Mouse (Mus musculus) lung, postnatal 0 days (tissue): ENCODE data around the gene Mef2d. TPM values are rescaled to one million over a fixed set of nuclear protein-coding genes. Genes with fewer than 3 reads are reported as not detected.
A peak's percentile ranks its signal among the peaks of the same experiment; 100 is the strongest.

Source experiments
- ATAC-seq: fragments of 200-750 bp; cut with Nextera tagmentation; 2 replicates; pipeline ENCODE4 v1.8.0; 2017; ENCODE audit warnings: moderate library complexity
- DNase-seq: peaks from one replicate; pipeline ENCODE4 v3.0.0-alpha.2; 2016; ENCODE audit warnings: low spot score
- H3K27ac ChIP-seq: fragments of 300-500 bp; sonication (generic); 2 replicates; pipeline ENCODE4 v1.5.1; 2014; ENCODE audit warnings: antibody characterized with exemption, mild to moderate bottlenecking, low read length, mixed read lengths
- H3K27me3 ChIP-seq: fragments of 300-500 bp; sonication (generic); replicated peaks from 2 replicates; pipeline ENCODE4 v1.6.1; 2014; ENCODE audit warnings: low read length, mixed read lengths; ENCODE audit not compliant: insufficient read depth
- H3K36me3 ChIP-seq: fragments of 300-500 bp; sonication (generic); 2 replicates; pipeline ENCODE4 v1.6.1; 2014; ENCODE audit warnings: low read length, mixed read lengths; ENCODE audit not compliant: insufficient read depth
- H3K4me1 ChIP-seq: fragments of 300-500 bp; sonication (generic); 2 replicates; pipeline ENCODE4 v1.6.1; 2014; ENCODE audit warnings: antibody characterized with exemption, low read depth, low read length, mixed read lengths; ENCODE audit not compliant: insufficient read depth
- H3K4me2 ChIP-seq: fragments of 300-500 bp; sonication (generic); replicated peaks from 2 replicates; pipeline ENCODE4 v1.6.1; 2014; ENCODE audit warnings: low read depth, mild to moderate bottlenecking, low read length, moderate library complexity, mixed read lengths
- H3K4me3 ChIP-seq: fragments of 300-500 bp; sonication (generic); 2 replicates; pipeline ENCODE4 v1.5.1; 2014; ENCODE audit warnings: low read depth, low read length
- H3K9ac ChIP-seq: fragments of 300-500 bp; sonication (generic); replicated peaks from 2 replicates; pipeline ENCODE4 v1.6.1; 2014; ENCODE audit warnings: low read depth, mild to moderate bottlenecking
- H3K9me3 ChIP-seq: fragments of 300-500 bp; sonication (generic); 2 replicates; pipeline ENCODE4 v1.6.1; 2016; ENCODE audit warnings: low read length, mixed read lengths
- CTCF ChIP-seq: IDR thresholded peaks from 2 replicates; pipeline ENCODE4 v1.5.1; 2016; ENCODE audit warnings: antibody characterized with exemption, mild to moderate bottlenecking
- EP300 ChIP-seq: IDR thresholded peaks from 2 replicates; pipeline ENCODE4 v1.6.1; 2016; ENCODE audit warnings: antibody characterized with exemption, mild to moderate bottlenecking, control low read depth
- WGBS: fragments of 180-500 bp; shearing (Covaris S2); extraction: QIAGEN DNeasy Blood & Tissue Kit; methylation state at CpG from one replicate; pipeline ENCODE4 v1.1.7; 2014; 5-methylcytosine and 5-hydroxymethylcytosine counted together
- polyA plus RNA-seq: library from polyadenylated mRNA; unstranded; fragments of >200 nt; fragmentation: Nextera tagmentation; extraction: Ambion mirVana; gene quantifications from 2 replicates; pipeline ENCODE4 v1.2.1, GENCODE M21; 2015

The Mef2d gene
- polyA plus RNA-seq, 1 experiment from 2014 or later, result 15.4 TPM

- WGBS, result under 1% methylated on average over 47 of the region's 48 CpGs
- Histone ChIP-seq H3K27ac (no peak overlapping the region), H3K27me3 (peaks cover 79% of the 10 kb centered on the region), H3K9ac (no peak overlapping the region), H3K36me3 (no peaks in the 10 kb centered on the region), H3K4me3 (peak overlapping the region; percentile 32), H3K9me3 (no peaks in the 10 kb centered on the region), H3K4me1 (peaks cover 11% of the 10 kb centered on the region), H3K4me2 (peak overlapping the region; percentile 52)
- no peak for DNase-seq
- peak; percentile 41; the same call in 1 of the 2 replicates for ATAC-seq
- TF ChIP-seq CTCF, result no peak
- no peak for TF ChIP-seq EP300
Measured at GRCm38 (mm10) chr3:88214971-88215552, 72.9 kb downstream of the Mef2d start.

DNA sequence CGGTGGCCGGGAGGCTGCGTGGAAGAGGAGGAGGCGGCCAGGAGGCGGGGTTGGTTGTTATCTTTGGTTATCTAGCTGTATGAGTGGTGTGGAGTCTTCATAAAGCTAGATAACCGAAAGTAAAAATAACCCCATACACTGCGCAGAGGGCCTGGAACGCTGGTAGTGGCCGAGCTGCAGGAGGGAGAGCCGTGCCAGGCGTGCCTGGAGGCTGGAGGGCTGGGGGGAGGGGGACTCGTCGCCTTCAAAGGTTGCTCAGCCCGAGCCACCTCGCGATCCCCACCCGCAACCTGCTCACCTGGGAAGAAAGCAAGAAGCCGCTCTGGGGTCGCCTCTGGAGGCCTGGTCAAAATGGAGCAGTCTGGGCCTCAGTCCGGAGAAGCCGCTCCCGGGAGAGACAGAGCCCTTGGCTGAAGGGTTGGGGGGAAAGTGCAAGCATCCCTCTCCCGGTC, 73.4 kb downstream of the Mef2d start:
- Histone ChIP-seq H3K27ac (no peak overlapping the region), H3K36me3 (no peaks in the 10 kb centered on the region), H3K4me1 (peaks cover 11% of the 10 kb centered on the region), H3K9ac (no peak overlapping the region), H3K9me3 (no peaks in the 10 kb centered on the region), H3K4me2 (peak overlapping the region; percentile 52), H3K27me3 (peaks cover 79% of the 10 kb centered on the region), H3K4me3 (peak overlapping the region; percentile 32)
- ATAC-seq (no peak), DNase-seq (no peak)
- WGBS, result 3% methylated on average over 23 of the region's 23 CpGs
- TF ChIP-seq EP300 (no peak), CTCF (no peak)

- Histone ChIP-seq H3K27ac (no peak overlapping the region), H3K4me3 (peak overlapping the region; percentile 32; the same call in 1 of the 2 replicates), H3K36me3 (no peaks in the 10 kb centered on the region), H3K4me1 (peaks cover 11% of the 10 kb centered on the region), H3K4me2 (peak overlapping the region; percentile 52), H3K27me3 (peaks cover 79% of the 10 kb centered on the region), H3K9ac (no peak overlapping the region), H3K9me3 (no peaks in the 10 kb centered on the region)
- DNase-seq (no peak), ATAC-seq (no peak)
- no peak for TF ChIP-seq EP300
- TF ChIP-seq CTCF, result no peak
- 2% methylated on average over 6 of the region's 6 CpGs for WGBS
Measured at GRCm38 (mm10) chr3:88216116-88216515, 73.9 kb downstream of the Mef2d start.

GRCm38 (mm10) chr3:88216534-88217326, 74.6 kb downstream of the Mef2d start:
- ATAC-seq (no peak; the same call in 1 of the 2 replicates), DNase-seq (peak; percentile 22)
- Histone ChIP-seq H3K9ac (no peak overlapping the region), H3K4me1 (peaks cover 11% of the 10 kb centered on the region), H3K4me3 (no peak overlapping the region), H3K27ac (no peak overlapping the region), H3K36me3 (no peaks in the 10 kb centered on the region), H3K4me2 (no peak overlapping the region; the same call in 1 of the 2 replicates), H3K27me3 (peaks cover 82% of the 10 kb centered on the region), H3K9me3 (no peaks in the 10 kb centered on the region)
- TF ChIP-seq CTCF (no peak), EP300 (no peak)
- 8% methylated on average over 7 of the region's 7 CpGs for WGBS

DNA sequence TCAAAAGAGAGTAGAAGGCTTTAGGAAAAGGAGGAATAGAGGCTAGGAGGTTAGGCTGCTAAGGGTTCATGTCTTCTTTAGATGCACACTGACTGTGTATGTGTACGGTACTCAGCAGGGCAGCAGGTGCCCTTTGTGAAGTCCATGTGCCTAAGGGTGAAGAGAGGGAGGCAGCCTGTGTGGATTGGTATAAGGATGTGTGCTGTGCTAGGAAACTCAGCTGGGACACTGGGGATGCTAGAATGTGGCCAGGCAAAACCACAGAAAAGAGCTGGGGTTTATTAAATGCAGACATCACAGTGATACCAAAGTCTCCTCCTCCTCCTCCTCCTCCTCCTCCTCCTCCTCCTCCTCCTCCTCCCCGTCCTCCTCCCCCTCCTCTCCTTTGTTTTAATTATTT, 75.5 kb downstream of the Mef2d start:
- DNase-seq (no peak), ATAC-seq (no peak)
- peaks cover 11% of the 10 kb centered on the region for H3K4me1 ChIP-seq
- no peak overlapping the region for H3K4me2 ChIP-seq
- no peaks in the 10 kb centered on the region for H3K9me3 ChIP-seq
- H3K36me3 ChIP-seq, result no peaks in the 10 kb centered on the region
- H3K9ac ChIP-seq, result no peak overlapping the region
- H3K27me3 ChIP-seq, result peaks cover 75% of the 10 kb centered on the region
- WGBS, result 61% methylated on average over 1 of the region's 2 CpGs
- no peak overlapping the region for H3K27ac ChIP-seq
- H3K4me3 ChIP-seq, result no peak overlapping the region
- TF ChIP-seq EP300 (no peak), CTCF (no peak)

DNA sequence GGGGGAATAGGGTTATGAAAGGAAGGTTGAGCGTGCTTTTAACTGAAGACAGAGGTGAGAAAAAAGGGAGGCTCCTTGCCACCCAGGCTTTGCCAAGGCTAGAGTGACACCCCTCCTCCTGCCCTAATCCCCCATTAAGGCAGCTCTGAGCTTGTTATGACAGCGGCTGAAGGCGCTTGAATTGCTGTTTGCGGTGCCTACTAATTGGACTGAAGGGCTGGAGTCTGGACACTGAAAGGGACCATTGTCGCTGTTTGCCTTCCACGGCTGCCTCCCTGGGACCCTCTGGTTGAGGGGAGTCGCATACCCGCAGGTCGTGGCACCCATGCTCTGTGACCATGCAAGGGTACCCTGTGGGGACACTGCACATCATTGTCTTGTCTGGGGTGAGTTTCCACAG, 77.8 kb downstream of the Mef2d start:
- H3K4me3 ChIP-seq, result no peak overlapping the region
- WGBS, result 16% methylated on average over 9 of the region's 9 CpGs
- H3K27ac ChIP-seq, result no peak overlapping the region
- no peaks in the 10 kb centered on the region for H3K9me3 ChIP-seq
- no peaks in the 10 kb centered on the region for H3K36me3 ChIP-seq
- peaks cover 9% of the 10 kb centered on the region for H3K4me1 ChIP-seq
- ATAC-seq (no peak), DNase-seq (no peak)
- no peak for TF ChIP-seq CTCF
- TF ChIP-seq EP300, result no peak
- H3K27me3 ChIP-seq, result peaks cover 54% of the 10 kb centered on the region
- H3K4me2 ChIP-seq, result no peak overlapping the region
- no peak overlapping the region for H3K9ac ChIP-seq
